Mouse (Mus musculus) MEL (cell line): Measurements from ENCODE around the gene Lyrm7.

Source experiments
- CTCF ChIP-seq, 3 experiments: IDR thresholded peaks in 2 of 3; conservative IDR thresholded peaks in 1 of 3; 2 replicates each; pipeline ENCODE4 v1.5.1; 2011 to 2012; ENCODE audit warnings: low read length in 3 of 3, low read depth in 2 of 3, mild to moderate bottlenecking in 2 of 3, improper control_type of control experiment in 1 of 3, inconsistent platforms in 1 of 3, mixed read lengths in 1 of 3, moderate library complexity in 1 of 3; ENCODE audit not compliant: control insufficient read depth in 1 of 3, insufficient read depth in 1 of 3, poor library complexity in 1 of 3, severe bottlenecking in 1 of 3
- GATA1 ChIP-seq: IDR thresholded peaks from 2 replicates; pipeline ENCODE4 v1.6.1; 2011; ENCODE audit warnings: low read depth, low read length, improper control_type of control experiment
- JUND ChIP-seq: IDR thresholded peaks from 2 replicates; pipeline ENCODE4 v1.6.1; 2011; ENCODE audit warnings: low read depth, mild to moderate bottlenecking, improper control_type of control experiment, low read length
- MAZ ChIP-seq: IDR thresholded peaks from 2 replicates; pipeline ENCODE4 v1.6.1; 2012; ENCODE audit warnings: low read depth, mild to moderate bottlenecking, inconsistent platforms, low read length, improper control_type of control experiment
- POLR2A ChIP-seq, 2 experiments: IDR thresholded peaks; 2 replicates each; pipeline ENCODE4 v1.6.1; 2011 to 2012; ENCODE audit warnings: low read length in 2 of 2, mild to moderate bottlenecking in 2 of 2, control low read depth in 1 of 2, improper control_type of control experiment in 1 of 2, low read depth in 1 of 2, moderate library complexity in 1 of 2; ENCODE audit not compliant: control insufficient read depth in 1 of 2, insufficient read depth in 1 of 2, poor library complexity in 1 of 2
- POLR2AphosphoS2 ChIP-seq: IDR thresholded peaks from 2 replicates; pipeline ENCODE4 v1.6.1; 2011; ENCODE audit warnings: low read length, improper control_type of control experiment
- TCF12 ChIP-seq: IDR thresholded peaks from 2 replicates; pipeline ENCODE4 v1.6.1; 2014; ENCODE audit warnings: low read depth, mild to moderate bottlenecking, inconsistent platforms, low read length, improper control_type of control experiment, moderate library complexity
- UBTF ChIP-seq: IDR thresholded peaks from 2 replicates; pipeline ENCODE4 v1.6.1; 2012; ENCODE audit warnings: low read depth, mild to moderate bottlenecking, inconsistent platforms, low read length, improper control_type of control experiment, moderate library complexity, borderline replicate concordance; ENCODE audit not compliant: insufficient read depth
- USF2 ChIP-seq, 2 experiments: IDR thresholded peaks; 2 replicates each; pipeline ENCODE4 v1.6.1; 2011 to 2012; ENCODE audit warnings: improper control_type of control experiment in 2 of 2, low read length in 2 of 2, borderline replicate concordance in 1 of 2, inconsistent platforms in 1 of 2, low read depth in 1 of 2, mild to moderate bottlenecking in 1 of 2; ENCODE audit not compliant: insufficient read depth in 1 of 2
- ZNF384 ChIP-seq: IDR thresholded peaks from 2 replicates; pipeline ENCODE4 v1.6.1; 2012; ENCODE audit warnings: low read depth, mild to moderate bottlenecking, inconsistent platforms, low read length, improper control_type of control experiment

DNA sequence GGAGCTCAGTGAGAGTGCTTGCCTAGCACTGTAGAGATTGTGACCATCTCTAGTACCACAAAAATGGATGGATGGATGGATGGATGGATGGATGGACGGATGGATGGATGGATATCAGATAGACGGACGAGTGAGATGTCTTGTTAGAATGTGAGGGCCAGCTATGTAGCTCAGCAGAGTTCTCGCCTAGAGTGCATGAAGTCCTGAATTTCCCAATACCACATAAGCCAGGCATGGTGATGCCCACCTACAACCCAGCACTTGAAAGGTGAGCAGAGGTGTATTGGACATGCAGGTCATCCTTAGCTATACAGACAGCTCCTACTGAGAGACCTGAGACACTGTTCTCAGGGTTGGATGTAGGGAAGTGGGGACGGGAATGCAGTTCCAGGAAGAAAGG, 30.6 kb upstream of the Lyrm7 start:
- TF ChIP-seq JUND (no peak), POLR2AphosphoS2 (no peak), CTCF (IDR thresholded peaks at IDR 0.05 in 2 of 3, conservative IDR thresholded peaks at IDR 0.05 in 1 of 3; ENCODE audit: control insufficient read depth in 1 of 3, insufficient read depth in 1 of 3, low read depth in 2 of 3, low read length in 3 of 3, poor library complexity in 1 of 3, severe bottlenecking in 1 of 3) (no peak), USF2 (IDR thresholded peaks at IDR 0.05; ENCODE audit: borderline replicate concordance in 1 of 2, insufficient read depth in 1 of 2, low read depth in 1 of 2, low read length in 2 of 2) (no peak), POLR2A (IDR thresholded peaks at IDR 0.05; ENCODE audit: control insufficient read depth in 1 of 2, insufficient read depth in 1 of 2, low read depth in 1 of 2, low read length in 2 of 2, poor library complexity in 1 of 2) (no peak), ZNF384 (no peak), UBTF (no peak), GATA1 (no peak), TCF12 (no peak), MAZ (no peak)
